Mouse (Mus musculus) thymus, postnatal 4 days (tissue): ENCODE measurements around the gene Pym1.

Source experiments
- DNase-seq: peaks from one replicate; pipeline ENCODE4 v3.0.0; 2021

Gene Pym1

GRCm38 (mm10) chr10:128806086-128806485 is 58.4 kb downstream of the Pym1 start:
- DNase-seq, result peak; percentile 40

- no peak for DNase-seq
These were observed 59.3 kb downstream of the Pym1 start for GRCm38 (mm10) chr10:128807018-128807417.
